Mouse (Mus musculus) CD4-positive naive resting alpha-beta T cell, adult 76 days (primary cell): ENCODE measurements around the gene Bcl2l11. TPM values are rescaled to one million over a fixed set of nuclear protein-coding genes. Genes with fewer than 3 reads are reported as not detected.

Experiments used
- total RNA-seq: library from RNA; stranded (reverse); gene quantifications from one replicate; pipeline ENCODE4 v1.2.4, GENCODE M21; 2023

Gene Bcl2l11
- 430 TPM for total RNA-seq

GRCm38 (mm10) chr2:128125635-128126470 is at the start of gene Bcl2l11:
Bcl2l11 (plus strand) TSS chr2:128126038.

